Mouse (Mus musculus): Measurements from ENCODE around the gene Gm26920. TPM values are rescaled to one million over a fixed set of nuclear protein-coding genes. Genes with fewer than 3 reads are reported as not detected.
A peak's percentile ranks its signal among the peaks of the same experiment; 100 is the strongest.
"Not testable (repeated sequence)": the region's sequence is repeated elsewhere in the genome, so short reads cannot be mapped to it uniquely, and the experiment has no call there.

Gm26920 gene
- polyA plus RNA-seq (2015; fragmentation: Nextera tagmentation; extraction: Ambion mirVana) = 2.5 and 3.3 TPM in 2 replicates

DNA sequence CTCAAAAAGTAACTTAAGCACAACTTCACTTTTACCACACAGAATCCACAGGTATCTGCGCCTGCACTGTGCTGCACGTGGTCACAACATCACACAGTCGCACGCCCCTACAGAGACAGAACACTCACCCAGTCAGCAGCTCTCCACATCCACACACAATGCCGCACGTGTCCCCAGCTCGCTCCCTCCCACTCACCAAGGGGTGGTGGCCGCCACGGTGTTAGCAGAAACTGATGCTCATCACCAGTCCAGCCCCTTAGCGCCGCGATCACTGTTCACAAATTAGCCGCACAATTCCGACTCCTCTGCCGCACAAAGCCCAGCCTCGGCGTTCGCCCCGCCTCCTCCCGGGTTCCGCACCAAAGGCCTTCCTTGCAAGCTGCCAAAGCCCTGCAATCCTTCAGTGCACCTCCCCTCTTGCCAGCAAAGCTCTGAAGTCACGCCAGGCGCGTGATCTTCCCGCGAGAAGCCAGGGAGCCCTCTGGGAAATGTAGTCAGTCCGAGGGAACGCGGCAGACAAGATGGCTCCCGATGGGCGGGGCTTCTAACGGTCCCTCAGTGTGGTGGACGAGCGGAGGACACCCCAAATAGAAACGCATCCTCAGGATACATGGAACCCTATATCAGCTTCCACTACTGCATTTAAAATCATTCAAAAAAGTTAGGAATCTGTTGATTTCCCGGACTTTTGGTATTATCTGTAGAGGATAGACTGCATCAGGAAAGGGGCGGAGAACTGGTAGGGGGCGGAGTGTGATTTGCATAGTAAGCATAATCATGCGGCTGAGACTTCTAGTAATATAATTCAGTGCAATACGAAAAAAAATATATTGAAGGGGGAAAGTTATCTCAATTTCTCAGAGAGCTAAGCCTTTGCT is at the start of gene Gm26920, which contains the start of gene Zfp566:
Gene Gm26920 (minus strand): TSS at position 319 of the 878 bp plus-strand sequence.
Gene Zfp566 (minus strand): TSS at position 436 of the 878 bp plus-strand sequence.
- peak within 1 kb of the TSS; percentile 77 for H3K27ac ChIP-seq (ENCODE audit: low read length)
- WGBS = under 1% methylated on average over 40 of the region's 40 CpGs
- H3K4me3 ChIP-seq (replicated peaks; ENCODE audit: low read length) = peak within 1 kb of the TSS; percentile 64
- peaks cover 30% of the 10 kb centered on the region for H3K4me1 ChIP-seq (replicated peaks; ENCODE audit: control insufficient read depth, insufficient read depth, low read length)
- H3K9ac ChIP-seq (replicated peaks; ENCODE audit: low read depth, low read length) = peak within 1 kb of the TSS; percentile 59
- H3K27me3 ChIP-seq (replicated peaks; ENCODE audit: control insufficient read depth, insufficient read depth, low read length) = no peaks in the 10 kb centered on the region
- no peaks in the 10 kb centered on the region for H3K9me3 ChIP-seq (ENCODE audit: control insufficient read depth, low read length)
- ATAC-seq = peak; percentile 91
- peak within 1 kb of the TSS; percentile 86 for H3K4me2 ChIP-seq (ENCODE audit: low read length)
- peaks cover 13% of the 10 kb centered on the region for H3K36me3 ChIP-seq (ENCODE audit: control insufficient read depth, insufficient read depth)

DNA sequence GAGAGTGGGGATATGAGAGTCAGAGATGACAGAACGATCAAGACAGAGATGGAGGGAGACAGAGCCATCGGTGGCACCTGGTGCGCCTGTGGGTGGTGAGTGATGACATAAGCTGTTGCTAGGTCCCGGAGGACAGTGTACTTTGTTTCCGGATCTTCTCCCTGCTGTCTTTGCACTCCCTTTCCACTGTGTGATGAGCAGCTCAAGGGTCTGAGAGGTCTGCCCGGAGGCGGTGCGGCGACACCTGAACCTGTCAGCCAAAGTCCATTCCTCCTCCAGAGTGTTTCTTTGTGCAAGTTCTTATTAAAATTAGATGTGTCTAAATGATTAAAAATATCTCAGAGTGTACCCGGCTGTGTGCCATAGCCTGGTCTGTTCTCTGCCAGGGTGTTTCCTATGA is 46.6 kb upstream of the Gm26920 start:
- no peak overlapping the region for H3K9ac ChIP-seq (replicated peaks; ENCODE audit: low read depth, low read length)
- no peaks in the 10 kb centered on the region for H3K27me3 ChIP-seq (replicated peaks; ENCODE audit: control insufficient read depth, insufficient read depth, low read length)
- WGBS = 93% methylated on average over 10 of the region's 10 CpGs
- H3K4me3 ChIP-seq (replicated peaks; ENCODE audit: low read length) = no peak overlapping the region
- no peak overlapping the region for H3K27ac ChIP-seq (ENCODE audit: low read length)
- H3K36me3 ChIP-seq (ENCODE audit: control insufficient read depth, insufficient read depth) = peaks cover 33% of the 10 kb centered on the region
- H3K4me2 ChIP-seq (ENCODE audit: low read length) = no peak overlapping the region
- ATAC-seq = no peak
- no peaks in the 10 kb centered on the region for H3K9me3 ChIP-seq (ENCODE audit: control insufficient read depth, low read length)
- H3K4me1 ChIP-seq (replicated peaks; ENCODE audit: control insufficient read depth, insufficient read depth, low read length) = no peaks in the 10 kb centered on the region

DNA sequence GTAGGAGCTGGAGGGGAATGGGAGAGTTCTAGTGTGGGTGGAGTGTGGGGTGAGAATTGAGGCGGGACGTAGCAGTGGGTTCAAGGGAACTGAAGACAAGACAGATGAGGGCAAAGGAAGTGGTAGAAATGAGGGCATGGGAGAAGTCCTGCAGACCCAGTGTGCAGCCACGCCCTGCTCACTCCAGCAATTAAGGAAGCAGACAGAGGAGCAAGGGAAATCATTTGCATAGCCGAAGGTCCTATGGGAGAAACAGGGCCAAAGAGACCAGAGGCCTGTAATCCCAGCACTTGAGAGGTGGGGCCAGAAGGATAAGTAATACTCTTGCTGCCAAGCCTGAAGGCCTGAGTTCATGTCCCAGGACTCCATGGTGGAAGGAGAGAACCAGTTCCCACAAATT is 42.2 kb upstream of the Gm26920 start:
- no peak overlapping the region for H3K4me2 ChIP-seq (ENCODE audit: low read length)
- no peak overlapping the region for H3K9ac ChIP-seq (replicated peaks; ENCODE audit: low read depth, low read length)
- H3K4me3 ChIP-seq (replicated peaks; ENCODE audit: low read length) = no peak overlapping the region
- ATAC-seq = no peak
- WGBS = 97% methylated on average over 4 of the region's 4 CpGs
- H3K27ac ChIP-seq (ENCODE audit: low read length) = no peak overlapping the region
- no peaks in the 10 kb centered on the region for H3K4me1 ChIP-seq (replicated peaks; ENCODE audit: control insufficient read depth, insufficient read depth, low read length)
- no peaks in the 10 kb centered on the region for H3K27me3 ChIP-seq (replicated peaks; ENCODE audit: control insufficient read depth, insufficient read depth, low read length)
- peaks cover 49% of the 10 kb centered on the region for H3K36me3 ChIP-seq (ENCODE audit: control insufficient read depth, insufficient read depth)
- H3K9me3 ChIP-seq (ENCODE audit: control insufficient read depth, low read length) = no peaks in the 10 kb centered on the region

DNA sequence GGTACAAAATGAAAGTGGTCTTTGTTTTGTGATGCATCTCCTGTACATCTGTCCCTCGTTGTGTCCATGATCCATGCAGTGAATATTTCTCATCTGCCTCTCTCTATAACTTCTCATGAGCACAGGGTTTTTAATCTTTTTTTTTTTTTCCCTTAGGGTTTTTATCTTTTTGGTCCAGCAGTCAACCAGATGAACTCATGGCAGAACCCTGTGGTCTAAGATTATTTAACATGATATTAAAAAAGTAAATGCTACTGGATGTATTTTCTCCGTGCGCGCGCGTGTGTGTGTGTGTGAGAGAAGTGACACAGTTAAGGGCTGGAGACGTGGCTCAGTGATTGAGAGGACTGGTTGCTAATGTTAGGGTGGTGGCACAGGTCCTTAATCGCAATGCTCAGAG is 39.7 kb upstream of the Gm26920 start:
- Histone ChIP-seq H3K9me3 (ENCODE audit: control insufficient read depth, low read length) (no peaks in the 10 kb centered on the region), H3K27me3 (replicated peaks; ENCODE audit: control insufficient read depth, insufficient read depth, low read length) (no peaks in the 10 kb centered on the region), H3K9ac (replicated peaks; ENCODE audit: low read depth, low read length) (no peak overlapping the region), H3K4me1 (replicated peaks; ENCODE audit: control insufficient read depth, insufficient read depth, low read length) (no peaks in the 10 kb centered on the region), H3K36me3 (ENCODE audit: control insufficient read depth, insufficient read depth) (peaks cover 49% of the 10 kb centered on the region), H3K27ac (ENCODE audit: low read length) (no peak overlapping the region), H3K4me2 (ENCODE audit: low read length) (no peak overlapping the region), H3K4me3 (replicated peaks; ENCODE audit: low read length) (no peak overlapping the region)
- no peak for ATAC-seq
- 97% methylated on average over 8 of the region's 8 CpGs for WGBS

- peak overlapping the region; percentile 74 for H3K27ac ChIP-seq (ENCODE audit: low read length)
- peak overlapping the region; percentile 59 for H3K4me3 ChIP-seq (replicated peaks; ENCODE audit: low read length)
- H3K9me3 ChIP-seq (ENCODE audit: control insufficient read depth, low read length) = no peaks in the 10 kb centered on the region
- H3K4me1 ChIP-seq (replicated peaks; ENCODE audit: control insufficient read depth, insufficient read depth, low read length) = peaks cover 12% of the 10 kb centered on the region
- 5% methylated on average over 15 of the region's 15 CpGs for WGBS
- peak overlapping the region; percentile 79 for H3K9ac ChIP-seq (replicated peaks; ENCODE audit: low read depth, low read length)
- H3K4me2 ChIP-seq (ENCODE audit: low read length) = peak overlapping the region; percentile 65
- H3K36me3 ChIP-seq (ENCODE audit: control insufficient read depth, insufficient read depth) = peaks cover 7% of the 10 kb centered on the region
- ATAC-seq = peak; percentile 26
- no peaks in the 10 kb centered on the region for H3K27me3 ChIP-seq (replicated peaks; ENCODE audit: control insufficient read depth, insufficient read depth, low read length)
Measured at GRCm38 (mm10) chr7:30122188-30122530, 31.9 kb upstream of the Gm26920 start.

GRCm38 (mm10) chr7:30121308-30122187 is 31.3 kb upstream of the Gm26920 start, which contains the start of gene Zfp382:
Gene Zfp382, plus strand, starts transcription at chr7:30121942.
- ATAC-seq = peak; percentile 99
- H3K36me3 ChIP-seq (ENCODE audit: control insufficient read depth, insufficient read depth) = peaks cover 3% of the 10 kb centered on the region; the same call in 1 of the 2 replicates
- peak within 1 kb of the TSS; percentile 65 for H3K4me2 ChIP-seq (ENCODE audit: low read length)
- H3K27ac ChIP-seq (ENCODE audit: low read length) = peak within 1 kb of the TSS; percentile 74
- no peaks in the 10 kb centered on the region for H3K27me3 ChIP-seq (replicated peaks; ENCODE audit: control insufficient read depth, insufficient read depth, low read length)
- peaks cover 12% of the 10 kb centered on the region for H3K4me1 ChIP-seq (replicated peaks; ENCODE audit: control insufficient read depth, insufficient read depth, low read length)
- WGBS = under 1% methylated on average over 61 of the region's 61 CpGs
- no peaks in the 10 kb centered on the region for H3K9me3 ChIP-seq (ENCODE audit: control insufficient read depth, low read length)
- H3K4me3 ChIP-seq (replicated peaks; ENCODE audit: low read length) = peak within 1 kb of the TSS; percentile 59
- peak within 1 kb of the TSS; percentile 79 for H3K9ac ChIP-seq (replicated peaks; ENCODE audit: low read depth, low read length)

DNA sequence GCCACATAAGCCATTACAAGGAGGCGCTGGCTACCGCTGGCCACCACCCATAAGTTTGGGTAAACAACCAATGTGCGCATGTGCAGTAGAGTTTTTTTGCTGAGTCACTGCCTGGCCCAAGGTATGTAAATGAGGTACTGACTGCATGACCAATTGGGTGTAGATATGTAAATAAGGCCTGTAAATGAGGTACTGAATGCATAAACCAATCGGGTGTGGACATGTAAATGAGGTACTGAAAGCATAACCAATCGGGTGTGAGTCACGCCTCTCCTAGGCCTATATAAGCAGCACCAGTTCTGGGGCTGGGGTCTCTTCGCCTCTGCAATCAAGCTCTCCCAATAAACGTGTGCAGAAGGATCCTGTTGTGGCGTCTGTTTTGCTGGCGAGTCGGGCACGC is 27.7 kb upstream of the Gm26920 start:
- not testable (repeated sequence) for H3K36me3 ChIP-seq (ENCODE audit: control insufficient read depth, insufficient read depth); H3K9me3 ChIP-seq (ENCODE audit: control insufficient read depth, low read length); H3K27ac ChIP-seq (ENCODE audit: low read length); H3K27me3 ChIP-seq (replicated peaks; ENCODE audit: control insufficient read depth, insufficient read depth, low read length); H3K4me2 ChIP-seq (ENCODE audit: low read length); H3K9ac ChIP-seq (replicated peaks; ENCODE audit: low read depth, low read length); H3K4me3 ChIP-seq (replicated peaks; ENCODE audit: low read length); H3K4me1 ChIP-seq (replicated peaks; ENCODE audit: control insufficient read depth, insufficient read depth, low read length); ATAC-seq
- 93% methylated on average over 12 of the region's 12 CpGs for WGBS

DNA sequence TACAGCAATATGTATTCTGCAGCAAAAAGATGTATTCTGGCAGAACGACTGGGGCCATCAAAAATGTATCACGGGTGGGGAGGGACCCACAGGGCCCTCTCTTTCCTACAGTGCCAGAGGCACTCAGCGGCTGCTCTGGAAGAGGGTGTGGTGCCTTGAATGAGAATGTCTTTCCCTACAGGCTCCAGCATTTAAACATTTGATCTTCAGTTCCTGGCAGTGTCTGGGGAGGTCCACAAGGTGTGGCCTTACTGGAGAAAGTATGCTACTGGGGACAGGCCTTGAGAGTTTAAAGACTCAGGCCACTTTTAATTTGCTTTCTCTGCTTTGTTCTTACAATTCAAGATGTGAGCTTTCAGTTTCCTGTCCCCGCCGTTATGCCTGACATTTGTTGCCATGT is 25.9 kb upstream of the Gm26920 start:
- Histone ChIP-seq H3K27ac (ENCODE audit: low read length) (no peak overlapping the region), H3K4me3 (replicated peaks; ENCODE audit: low read length) (no peak overlapping the region), H3K9me3 (ENCODE audit: control insufficient read depth, low read length) (0 out of 2 replicates have a peak, but pooled peaks cover 4% of the 10 kb centered on the region), H3K9ac (replicated peaks; ENCODE audit: low read depth, low read length) (no peak overlapping the region), H3K27me3 (replicated peaks; ENCODE audit: control insufficient read depth, insufficient read depth, low read length) (no peaks in the 10 kb centered on the region), H3K4me1 (replicated peaks; ENCODE audit: control insufficient read depth, insufficient read depth, low read length) (peaks cover 2% of the 10 kb centered on the region; the same call in 1 of the 2 replicates), H3K4me2 (ENCODE audit: low read length) (no peak overlapping the region), H3K36me3 (ENCODE audit: control insufficient read depth, insufficient read depth) (no peaks in the 10 kb centered on the region)
- 97% methylated on average over 5 of the region's 5 CpGs for WGBS
- ATAC-seq = no peak

DNA sequence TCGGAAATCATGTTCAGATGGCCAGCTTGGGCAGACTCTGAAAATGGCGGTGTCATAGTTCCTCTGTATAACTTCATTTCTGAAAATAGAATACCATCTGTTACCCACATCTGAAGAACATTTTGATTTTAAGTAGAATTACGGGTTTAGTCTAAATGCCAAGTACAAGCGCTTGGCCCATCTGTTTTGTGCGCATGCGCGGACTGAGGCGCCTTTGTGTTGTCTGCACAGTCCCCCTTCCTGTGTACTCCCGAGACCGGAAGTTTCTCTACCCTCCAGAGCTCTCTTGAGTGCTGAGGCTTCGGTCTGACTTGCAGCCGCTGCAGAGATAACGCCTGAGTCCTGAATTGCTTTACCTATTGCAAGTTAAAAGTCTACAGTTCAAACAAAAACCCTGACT is 9.1 kb upstream of the Gm26920 start:
- H3K4me3 ChIP-seq (replicated peaks; ENCODE audit: low read length) = 0 out of 2 replicates have a peak overlapping the region, but pooled peaks have one; percentile 7
- H3K27me3 ChIP-seq (replicated peaks; ENCODE audit: control insufficient read depth, insufficient read depth, low read length) = no peaks in the 10 kb centered on the region
- no peaks in the 10 kb centered on the region for H3K9me3 ChIP-seq (ENCODE audit: control insufficient read depth, low read length)
- ATAC-seq = no peak
- peaks cover 17% of the 10 kb centered on the region for H3K4me1 ChIP-seq (replicated peaks; ENCODE audit: control insufficient read depth, insufficient read depth, low read length)
- WGBS = 74% methylated on average over 13 of the region's 13 CpGs
- peak overlapping the region; percentile 5; the same call in 1 of the 2 replicates for H3K4me2 ChIP-seq (ENCODE audit: low read length)
- H3K27ac ChIP-seq (ENCODE audit: low read length) = peak overlapping the region; percentile 58
- H3K9ac ChIP-seq (replicated peaks; ENCODE audit: low read depth, low read length) = no peak overlapping the region
- peaks cover 30% of the 10 kb centered on the region for H3K36me3 ChIP-seq (ENCODE audit: control insufficient read depth, insufficient read depth)

Data from forebrain, embryonic 16.5 days (tissue).